Mouse (Mus musculus) kidney, embryonic 15.5 days (tissue): ENCODE measurements around the gene Chodl. TPM values are rescaled to one million over a fixed set of nuclear protein-coding genes. Genes with fewer than 3 reads are reported as not detected.

ENCODE experiments used
- polyA plus RNA-seq: library from polyadenylated mRNA; unstranded; fragments of >200 nt; fragmentation: Nextera tagmentation; extraction: Ambion mirVana; gene quantifications from 2 replicates; pipeline ENCODE4 v1.2.1, GENCODE M21; 2015

The Chodl gene
- polyA plus RNA-seq, 1 experiment from 2014 or later, result 2.3 TPM

Other genes starting within 250 kb of the Chodl start
- not detected in 2 replicates for gene Tmprss15, start 160.1 kb downstream of the Chodl start, polyA plus RNA-seq